Mouse (Mus musculus): ENCODE data around the gene Speer4c. TPM values are rescaled to one million over a fixed set of nuclear protein-coding genes. Genes with fewer than 3 reads are reported as not detected.
"Not testable (repeated sequence)": the region's sequence is repeated elsewhere in the genome, so short reads cannot be mapped to it uniquely, and the experiment has no call there.

The Speer4c gene
- polyA plus RNA-seq, 1 experiment from 2014 or later = 0.28 TPM

DNA sequence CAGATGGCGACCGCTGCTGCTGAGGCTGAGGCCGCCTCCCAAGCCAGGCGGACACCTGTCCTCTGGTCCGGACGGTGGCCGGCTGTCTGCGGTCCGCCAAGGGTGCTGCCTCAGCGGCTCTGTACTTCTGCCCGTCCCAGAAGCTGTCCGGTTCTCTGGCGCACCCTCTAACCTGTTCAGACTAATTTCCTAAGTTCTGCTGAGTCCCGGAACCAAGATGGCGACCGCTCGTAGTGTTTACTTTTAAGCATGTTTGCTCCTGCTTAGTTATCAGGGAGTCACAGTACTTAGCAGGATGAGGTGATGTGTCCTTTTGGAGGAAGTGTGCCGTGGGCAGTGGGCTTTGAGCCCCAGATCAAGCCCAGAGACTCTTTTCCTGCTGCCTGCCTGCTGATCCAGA is 43.3 kb downstream of the Speer4c start:
- not testable (repeated sequence) for DNase-seq (ENCODE audit: low spot score); H3K4me3 ChIP-seq (ENCODE audit: low read depth, low read length); H3K9ac ChIP-seq (ENCODE audit: low read depth, low read length); H3K27me3 ChIP-seq (replicated peaks; ENCODE audit: control insufficient read depth, insufficient read depth, low read length); H3K27ac ChIP-seq (replicated peaks; ENCODE audit: low read depth, low read length); H3K36me3 ChIP-seq (ENCODE audit: control insufficient read depth, insufficient read depth, low read length); H3K4me2 ChIP-seq (ENCODE audit: low read depth, low read length); H3K4me1 ChIP-seq (ENCODE audit: control insufficient read depth, insufficient read depth, low read length); H3K9me3 ChIP-seq (ENCODE audit: control insufficient read depth, low read length); ATAC-seq (ENCODE audit: low read depth)
- 87% methylated on average over 7 of the region's 18 CpGs for WGBS

DNA sequence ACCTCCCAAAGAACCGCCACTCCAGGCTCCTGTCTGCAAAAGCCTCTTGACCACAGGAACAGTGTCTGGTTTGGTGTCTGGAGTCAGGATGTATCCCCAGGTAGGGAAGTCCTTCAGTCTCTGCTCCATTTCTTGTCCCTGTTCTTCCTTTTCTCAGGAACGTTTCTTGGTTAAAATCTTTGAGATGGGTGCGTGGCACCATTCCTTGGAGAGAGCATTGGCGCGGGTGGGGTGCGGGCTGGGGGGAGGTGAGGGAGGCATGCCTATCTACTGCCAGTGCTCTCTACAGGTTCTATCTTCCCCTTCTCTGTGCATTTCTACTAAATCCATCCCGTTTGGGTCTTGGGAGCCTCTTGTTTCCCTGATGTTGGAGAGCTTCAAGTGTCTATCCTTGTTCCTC is 50.2 kb downstream of the Speer4c start:
- not testable (repeated sequence) for H3K27me3 ChIP-seq (replicated peaks; ENCODE audit: control insufficient read depth, insufficient read depth, low read length); H3K4me2 ChIP-seq (ENCODE audit: low read depth, low read length); H3K4me3 ChIP-seq (ENCODE audit: low read depth, low read length); H3K36me3 ChIP-seq (ENCODE audit: control insufficient read depth, insufficient read depth, low read length); H3K9ac ChIP-seq (ENCODE audit: low read depth, low read length); DNase-seq (ENCODE audit: low spot score); H3K9me3 ChIP-seq (ENCODE audit: control insufficient read depth, low read length); H3K4me1 ChIP-seq (ENCODE audit: control insufficient read depth, insufficient read depth, low read length); H3K27ac ChIP-seq (replicated peaks; ENCODE audit: low read depth, low read length); ATAC-seq (ENCODE audit: low read depth)
- 68% methylated on average over 6 of the region's 7 CpGs for WGBS

Other genes with a start within 250 kb of the Speer4c start
- not detected in 2 replicates for gene Gm21149, start 237.7 kb downstream of the Speer4c start, polyA plus RNA-seq (2014; fragmentation: Nextera tagmentation; extraction: Ambion mirVana)
- gene Gm21190, start 185.0 kb downstream of the Speer4c start, polyA plus RNA-seq (2014; fragmentation: Nextera tagmentation; extraction: Ambion mirVana) = not detected in 2 replicates
- gene Gm21083, start 136.9 kb downstream of the Speer4c start, polyA plus RNA-seq (2014; fragmentation: Nextera tagmentation; extraction: Ambion mirVana) = not detected in 2 replicates
- not detected in 2 replicates for gene Speer4d, start 95.2 kb downstream of the Speer4c start, polyA plus RNA-seq (2014; fragmentation: Nextera tagmentation; extraction: Ambion mirVana)
- not detected in 2 replicates for gene 4930572O03Rik, start 57.2 kb downstream of the Speer4c start, polyA plus RNA-seq (2014; fragmentation: Nextera tagmentation; extraction: Ambion mirVana)
- 33.0 and 34.0 TPM in 2 replicates for gene Cacna2d1, start 220.4 kb upstream of the Speer4c start, polyA plus RNA-seq (2014; fragmentation: Nextera tagmentation; extraction: Ambion mirVana)

Measured in embryonic facial prominence, embryonic 14.5 days (tissue).